Mouse (Mus musculus) lung, adult 18-20 months (tissue): ENCODE data around the gene Sertad1.
A peak's percentile ranks its signal among the peaks of the same experiment; 100 is the strongest.

Experiments used
- DNase-seq, 2 experiments: peaks; one replicate each; pipeline ENCODE4 v3.0.0; 2022; ENCODE audit warnings: mixed read lengths in 2 of 2

Gene Sertad1

DNA sequence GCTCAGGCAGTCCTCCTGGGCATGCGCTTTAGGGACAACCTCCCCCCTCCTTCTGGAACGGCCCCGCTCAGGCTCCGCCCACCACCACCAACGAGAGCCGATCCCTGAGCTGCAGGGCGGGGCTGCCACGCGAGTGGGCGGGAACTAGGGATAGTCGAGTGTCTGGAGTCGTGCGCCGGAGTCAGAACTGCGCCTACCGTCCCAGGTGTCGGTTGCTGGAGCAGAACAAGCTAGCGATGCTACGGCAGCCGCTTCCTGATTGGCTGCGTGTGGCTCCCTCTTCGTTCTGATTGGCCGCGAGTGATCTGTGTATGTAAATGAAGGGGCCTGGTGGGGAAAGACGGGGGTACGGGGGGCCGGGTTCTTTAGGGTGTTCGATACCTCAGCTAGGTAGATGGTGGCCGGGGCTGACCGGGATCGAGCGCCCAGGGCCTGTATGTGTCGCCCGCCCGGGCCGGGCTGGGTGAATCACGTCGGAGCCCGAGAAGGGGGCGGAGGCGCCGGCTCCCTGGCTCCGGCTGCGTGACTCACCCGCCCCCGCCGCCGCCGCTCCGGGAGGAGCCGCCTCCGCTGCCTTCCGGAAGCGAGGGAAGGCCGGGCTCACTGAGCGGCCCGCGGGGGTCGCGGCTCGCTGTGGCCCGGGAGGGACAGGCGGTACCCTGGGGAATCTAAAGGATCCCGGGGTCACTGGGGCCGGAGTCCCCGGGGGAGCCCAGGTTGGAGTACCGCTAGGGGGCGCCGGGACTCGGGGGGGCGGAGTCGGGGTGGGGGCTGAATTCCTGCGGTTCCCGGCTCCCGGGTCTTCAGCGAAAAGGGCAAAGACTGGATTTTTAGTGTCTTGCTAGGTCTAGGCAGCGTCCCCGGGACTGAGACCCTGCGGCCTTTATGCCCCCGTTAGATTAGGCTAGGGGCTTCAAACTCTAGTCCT, at the start of gene Sertad1:
Sertad1 (plus strand) TSS at position 141 of the 928 bp plus-strand sequence.
- peak; percentile 100 for DNase-seq

DNA sequence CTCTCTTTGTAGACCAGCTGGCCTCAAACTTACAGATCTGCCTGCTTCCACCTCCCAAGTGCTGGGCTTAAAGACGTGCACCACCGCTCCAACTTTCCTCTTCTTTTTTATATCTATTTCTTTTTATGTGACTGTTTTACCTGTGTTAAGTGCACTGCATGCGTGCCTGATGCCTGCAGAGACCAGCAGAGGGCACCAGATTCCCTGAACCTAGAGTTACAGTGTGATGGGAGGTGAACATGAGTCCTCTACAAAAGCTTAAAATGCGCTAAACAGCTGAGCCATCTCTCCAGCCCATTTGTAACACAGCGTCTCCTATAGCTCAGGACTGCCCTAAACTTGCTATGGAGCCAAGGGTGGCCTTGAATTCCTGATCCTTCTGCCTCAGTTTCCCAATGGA, 49.2 kb upstream of the Sertad1 start:
- peak in 1 of 2 experiments; percentile 17 for DNase-seq

DNA sequence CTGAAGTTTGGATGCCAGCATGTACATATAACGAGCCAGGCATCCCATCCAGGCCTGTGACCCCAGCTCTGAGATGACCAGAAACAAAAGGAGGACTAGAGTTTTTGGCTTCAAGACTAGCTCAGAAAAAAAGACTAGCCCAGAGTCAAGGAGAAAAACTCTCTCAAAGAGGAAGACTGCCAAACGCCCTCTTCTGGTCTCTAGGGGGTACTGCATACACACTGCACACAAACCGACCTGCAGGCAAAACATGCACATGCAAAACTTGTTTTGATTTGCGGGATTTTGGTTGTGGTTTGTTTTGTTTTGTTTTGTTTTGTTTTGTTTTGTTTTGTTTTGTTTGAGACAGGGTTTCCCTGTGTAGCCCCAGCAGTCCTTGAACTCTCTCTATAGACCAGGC, 46.7 kb upstream of the Sertad1 start:
- DNase-seq, result no peak

DNA sequence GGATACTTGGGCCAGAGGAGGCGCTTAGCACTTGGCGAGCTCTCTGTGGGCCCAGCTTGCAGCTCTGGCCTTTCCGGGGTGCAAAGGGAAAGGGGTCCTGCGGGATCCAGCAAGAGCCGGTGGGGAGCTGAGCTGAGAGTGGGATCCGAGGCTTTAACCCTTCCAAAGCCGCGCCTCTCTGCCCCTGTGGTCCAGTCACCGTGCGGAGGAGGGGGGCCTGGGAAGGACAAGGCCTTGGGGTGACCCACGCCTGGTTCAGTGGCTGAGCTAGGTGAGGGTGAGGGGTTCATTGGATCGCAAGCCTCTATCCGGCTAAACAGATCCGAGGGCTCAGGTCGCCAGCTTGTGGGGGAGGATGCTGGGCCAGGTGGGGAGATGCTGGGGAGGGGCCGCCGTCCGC, 40.7 kb upstream of the Sertad1 start:
- no peak for DNase-seq

DNA sequence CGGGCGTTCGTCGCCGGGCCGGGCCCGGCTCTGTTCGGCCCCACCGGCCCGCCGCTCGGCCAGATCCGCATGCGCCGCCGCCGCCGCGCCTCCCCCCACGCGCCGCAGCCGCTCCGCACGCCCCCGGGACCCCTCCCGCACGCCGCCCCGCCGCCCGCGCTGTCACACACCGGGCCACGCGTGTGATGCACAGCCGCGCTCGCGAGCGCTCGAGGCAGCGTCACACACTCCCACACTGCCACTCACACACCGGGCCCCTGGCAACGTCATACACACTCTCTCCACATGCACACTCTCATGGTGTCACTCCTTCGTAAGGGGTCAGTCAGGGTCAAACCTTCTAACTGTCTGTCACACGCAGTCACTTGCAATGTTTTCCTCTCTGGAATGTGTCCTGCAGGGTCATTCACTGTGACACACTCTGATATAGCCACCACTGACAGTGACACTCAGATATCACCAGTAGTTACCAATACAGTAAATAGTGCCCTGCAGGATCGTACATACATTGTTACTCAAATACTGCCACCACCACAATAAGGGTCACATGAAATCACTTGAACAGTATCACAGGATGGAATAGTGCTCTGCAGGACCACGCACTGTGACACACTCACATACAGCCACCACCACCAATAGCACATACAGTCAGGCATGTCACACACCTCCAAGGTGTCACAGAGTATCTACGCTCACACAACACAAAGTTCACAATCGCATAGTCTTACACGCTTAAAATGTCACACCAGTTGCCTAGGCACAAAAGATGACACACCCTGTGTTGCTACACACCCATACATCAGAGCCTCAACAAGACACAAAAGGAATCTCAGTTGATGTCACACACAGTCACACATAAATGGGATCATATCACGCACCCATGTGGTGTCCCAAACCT, 39.9 kb upstream of the Sertad1 start:
- peak in 1 of 2 experiments; percentile 39 for DNase-seq

DNA sequence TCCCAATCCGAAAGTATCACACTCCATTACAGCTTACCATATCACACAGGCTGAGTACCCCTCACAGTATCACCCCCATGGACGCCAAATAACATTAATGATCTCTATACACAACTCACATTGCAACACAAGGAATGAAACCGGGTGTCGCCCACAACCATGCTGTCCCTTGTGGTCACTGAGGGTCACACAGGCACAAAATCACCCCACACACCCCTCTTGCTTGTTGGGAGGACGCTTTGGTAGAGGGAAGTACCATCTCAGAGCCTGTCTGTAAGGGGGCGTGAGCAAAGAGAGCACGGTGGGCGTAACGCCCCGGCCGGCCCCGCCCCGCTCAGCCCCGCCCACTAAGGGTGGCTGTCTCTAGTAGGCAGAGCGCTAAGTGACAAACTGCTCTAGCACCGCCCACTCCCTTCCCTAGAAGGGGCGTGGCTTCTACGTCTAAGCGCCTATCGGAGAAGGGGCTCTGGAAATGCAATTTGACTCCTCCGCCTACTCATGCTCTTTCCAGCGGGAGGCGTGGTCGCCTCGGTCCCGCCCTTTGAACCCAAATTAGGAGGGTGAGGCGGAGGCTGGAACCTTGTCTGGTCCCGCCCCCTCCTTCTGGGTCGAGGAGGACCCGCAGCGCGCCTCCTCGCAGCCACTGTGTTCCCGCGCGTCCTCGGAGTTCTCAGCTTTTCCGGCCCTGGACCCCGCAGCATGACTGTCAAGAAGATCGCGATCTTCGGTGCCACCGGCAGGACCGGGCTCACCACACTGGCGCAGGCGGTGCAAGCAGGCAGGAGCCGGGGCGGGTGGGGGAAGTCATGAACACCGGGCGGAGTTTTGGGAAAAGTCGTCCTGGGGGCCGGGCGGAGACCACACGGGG, 39.1 kb upstream of the Sertad1 start, which contains the start of the genes Sptbn4 and Blvrb:
Sptbn4 (minus strand) TSS at position 268 of the 868 bp plus-strand sequence.
Blvrb (plus strand) TSS at position 560 of the 868 bp plus-strand sequence.
- peak; percentile 100 for DNase-seq

DNA sequence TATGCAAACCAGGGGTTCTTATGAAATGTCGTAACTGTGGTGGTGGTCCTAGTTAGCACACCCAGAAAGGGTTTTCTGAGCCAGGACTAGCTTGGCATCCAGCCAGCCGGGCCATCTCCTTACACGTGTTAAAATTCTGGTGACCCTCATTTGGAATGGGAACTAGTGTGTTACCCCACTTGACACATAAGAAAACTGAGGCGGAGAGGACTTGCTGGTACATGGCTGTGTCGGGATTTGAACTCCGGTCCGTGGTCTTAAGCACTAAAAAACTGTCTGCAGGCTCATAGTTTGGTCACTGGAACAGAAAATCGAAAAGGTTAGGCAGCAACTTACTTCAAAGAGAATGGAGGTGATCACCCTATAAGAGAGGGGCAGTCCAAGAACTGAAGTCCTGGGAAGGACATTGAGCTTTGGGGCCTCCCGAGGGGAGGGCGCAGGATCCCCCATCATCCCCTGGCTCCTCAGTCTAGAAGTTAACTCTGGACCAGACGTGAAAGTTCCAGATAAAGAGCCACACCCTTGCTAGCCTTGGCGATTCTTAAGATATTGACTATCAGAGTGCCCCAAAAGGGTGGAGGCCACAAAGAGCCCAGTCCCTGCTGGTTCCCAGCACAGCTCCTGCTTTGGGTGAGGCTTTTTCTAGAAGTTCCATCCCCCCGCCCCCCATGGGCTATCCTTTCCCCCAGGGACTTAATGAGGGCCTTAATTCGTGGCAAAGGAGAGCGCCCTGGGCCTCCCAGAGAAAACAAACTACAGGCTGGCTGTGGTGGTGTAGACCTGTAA, 38.1 kb upstream of the Sertad1 start:
- DNase-seq, result peak; percentile 18 to 30

DNA sequence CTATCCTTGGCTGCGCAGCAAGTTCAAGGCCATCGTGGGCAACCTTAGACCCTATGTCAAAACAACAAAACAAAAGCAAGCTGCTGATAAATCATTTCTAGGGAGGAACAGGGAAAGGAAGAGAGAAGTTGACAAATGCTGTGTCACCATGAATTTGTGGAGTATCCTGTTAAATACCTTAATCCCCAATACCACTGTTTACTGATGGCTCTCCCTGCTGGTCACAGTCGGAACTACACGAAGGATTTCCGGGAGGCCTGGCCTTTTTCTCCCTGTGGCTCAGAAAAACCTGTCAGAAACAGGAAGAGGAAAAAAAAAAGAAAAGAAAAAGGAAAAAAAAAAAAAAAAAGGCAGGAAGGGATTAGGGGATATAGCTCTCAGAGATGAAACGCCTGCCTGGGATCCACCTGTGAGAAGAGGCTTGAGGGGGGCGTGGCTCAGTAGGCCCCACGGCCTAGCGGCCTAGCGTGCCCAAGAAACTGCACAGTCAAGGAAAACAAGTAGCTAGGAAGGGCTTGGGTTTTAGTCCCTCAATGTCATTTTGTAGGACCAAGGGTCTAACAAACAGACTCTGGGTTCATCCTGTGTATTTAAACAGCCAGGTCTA, 37.4 kb upstream of the Sertad1 start:
- DNase-seq, result peak; percentile 72 to 80

DNA sequence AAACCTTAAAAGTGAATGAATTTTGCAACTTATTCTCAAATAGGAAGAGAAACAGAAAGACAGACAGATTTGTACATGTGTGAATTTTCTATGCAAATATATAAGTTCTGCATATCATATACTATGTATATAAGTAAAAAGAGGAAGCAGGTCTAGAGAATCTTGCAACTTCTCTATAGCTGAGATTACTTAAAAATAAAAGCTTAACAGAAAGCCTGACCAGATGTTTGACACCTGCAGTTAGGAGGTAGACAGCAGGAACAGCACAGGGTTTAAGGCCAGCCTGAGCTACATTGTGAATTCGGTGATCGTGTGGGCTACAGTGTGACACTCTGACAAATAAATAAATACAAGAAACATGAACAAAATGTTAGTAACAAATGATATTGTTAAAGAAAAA, 35.4 kb upstream of the Sertad1 start:
- no peak for DNase-seq

DNA sequence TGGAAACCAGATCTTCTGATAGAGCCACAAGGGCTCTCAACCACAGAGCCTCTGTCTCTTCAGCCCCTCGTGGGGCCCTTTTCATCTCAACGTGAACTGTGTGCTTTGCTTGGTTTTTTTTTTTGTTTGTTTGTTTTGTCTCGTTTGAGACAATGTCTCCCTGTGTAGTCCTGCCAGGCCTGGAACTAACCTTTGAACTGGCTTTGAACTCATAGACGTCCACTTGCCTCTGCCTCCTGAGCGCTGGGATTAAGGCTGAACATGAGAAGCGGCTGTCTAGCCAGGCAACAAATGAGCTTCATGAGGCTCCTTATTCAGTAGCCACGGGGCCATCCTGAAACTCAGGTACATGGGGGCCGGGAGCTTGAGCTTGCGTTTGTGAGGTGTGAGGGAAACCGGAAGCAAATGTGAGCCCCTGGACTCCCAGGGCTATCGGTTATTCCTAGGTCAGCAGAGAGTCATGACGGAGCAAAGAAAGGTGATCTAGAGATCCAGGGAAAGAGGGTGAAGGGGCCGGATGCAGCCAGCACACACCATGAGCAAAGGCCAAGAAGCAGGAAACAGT, 34.4 kb upstream of the Sertad1 start:
- no peak for DNase-seq

DNA sequence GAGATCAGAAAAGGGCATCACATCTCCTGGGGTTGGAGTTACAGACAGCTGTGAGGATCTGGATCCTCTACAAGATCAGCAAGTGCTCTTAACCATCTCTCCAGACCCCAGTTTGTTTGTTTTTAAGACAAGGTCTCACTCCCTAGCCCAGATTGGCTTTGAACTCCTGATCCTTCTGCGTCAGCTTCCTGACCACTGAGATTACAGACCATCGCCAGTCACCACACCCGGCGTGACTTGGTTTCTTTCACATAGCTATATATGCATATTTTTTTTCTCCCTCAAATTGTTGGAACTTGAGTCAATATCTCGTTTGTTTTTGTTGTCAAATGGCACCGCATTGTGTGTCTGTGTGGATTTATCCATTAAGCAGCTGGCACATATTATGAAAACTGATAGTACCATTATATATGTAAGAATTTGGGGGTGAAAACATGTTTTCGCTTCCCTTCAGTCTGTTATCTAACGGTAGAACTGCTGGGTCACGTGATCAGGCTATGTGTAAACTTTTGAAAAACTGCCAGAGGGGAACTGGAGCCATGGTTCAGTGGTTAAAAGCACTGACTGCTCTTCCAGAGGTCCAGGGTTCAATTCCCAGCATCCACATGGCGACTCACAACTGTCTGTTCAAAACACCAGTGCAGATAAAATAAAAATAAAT, 32.1 kb upstream of the Sertad1 start:
- no peak for DNase-seq

DNA sequence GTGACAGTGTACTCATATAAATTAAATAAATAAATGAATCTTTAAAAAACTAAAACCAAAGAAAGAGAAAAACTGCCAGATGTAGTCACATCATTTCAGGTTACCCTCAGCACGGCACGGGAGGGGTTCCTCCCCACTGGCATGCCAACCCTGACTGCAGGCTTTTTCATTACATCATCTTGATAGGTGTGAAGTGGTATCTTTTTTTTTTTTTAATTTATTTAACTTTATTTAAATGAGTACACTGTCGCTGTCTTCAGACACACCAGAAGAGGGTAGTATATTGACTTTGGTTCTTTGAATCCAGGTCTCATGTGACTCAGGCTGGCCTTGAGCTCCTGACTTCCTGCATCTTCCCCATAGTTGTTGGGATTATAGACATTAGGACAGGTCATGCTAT, 31.4 kb upstream of the Sertad1 start:
- DNase-seq, result no peak

DNA sequence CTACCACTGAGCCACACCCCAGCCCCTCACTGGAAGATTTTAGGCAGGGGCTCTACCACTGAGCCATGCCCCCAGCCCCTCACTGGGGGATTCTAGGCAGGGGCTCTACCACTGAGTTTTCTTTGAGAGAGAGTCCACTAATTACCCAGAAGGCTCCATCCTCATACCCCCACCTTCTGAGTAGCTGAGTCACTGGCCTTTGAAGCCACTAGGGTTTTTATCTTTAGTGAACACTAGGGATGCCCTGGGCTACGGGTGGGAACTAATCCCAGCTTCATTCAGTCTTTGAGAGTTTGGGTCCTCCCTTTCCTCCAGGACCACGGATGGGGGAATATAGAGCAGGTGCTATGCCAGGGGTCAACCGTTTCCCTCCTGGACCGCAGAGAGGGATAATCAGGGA, 28.1 kb upstream of the Sertad1 start:
- DNase-seq, result no peak

DNA sequence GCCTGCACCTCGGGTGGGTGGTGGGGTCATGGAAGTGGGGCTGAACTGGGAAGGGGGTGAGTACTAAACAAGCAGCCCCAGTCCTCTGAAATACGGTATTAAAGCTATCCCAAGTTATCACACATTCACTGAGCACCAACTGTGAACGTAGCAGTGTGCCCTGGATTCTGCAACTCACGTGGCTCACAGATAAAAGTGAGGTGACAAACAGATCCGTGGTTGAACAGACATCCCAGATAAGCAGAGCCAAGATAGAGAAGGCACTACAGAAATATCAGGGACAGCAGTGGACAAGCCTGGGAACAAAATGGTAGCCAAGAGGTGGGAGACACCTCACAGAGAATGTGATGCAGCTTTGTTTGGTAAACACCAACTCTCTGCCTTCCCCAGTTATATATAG, 27.1 kb upstream of the Sertad1 start:
- DNase-seq, result no peak

DNA sequence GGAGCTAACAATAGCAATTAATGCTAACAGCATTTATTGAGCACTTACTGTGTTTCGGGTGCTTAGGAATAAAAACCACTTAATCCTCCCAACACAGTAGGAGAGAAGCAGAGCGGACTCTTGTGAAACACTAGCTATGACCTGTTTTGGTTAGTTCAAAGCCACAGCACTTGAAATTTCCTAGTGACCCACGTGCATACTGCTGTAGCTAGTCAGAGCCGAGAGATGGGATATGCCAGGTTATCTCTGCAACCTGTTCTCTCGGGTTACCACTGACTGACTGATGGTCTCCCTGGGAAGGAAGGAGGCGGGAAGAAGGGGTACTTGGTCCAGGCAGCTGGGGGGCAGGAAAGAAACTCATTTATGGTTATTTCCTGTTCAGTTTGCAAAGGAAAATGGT, 26.2 kb upstream of the Sertad1 start:
- DNase-seq, result no peak

DNA sequence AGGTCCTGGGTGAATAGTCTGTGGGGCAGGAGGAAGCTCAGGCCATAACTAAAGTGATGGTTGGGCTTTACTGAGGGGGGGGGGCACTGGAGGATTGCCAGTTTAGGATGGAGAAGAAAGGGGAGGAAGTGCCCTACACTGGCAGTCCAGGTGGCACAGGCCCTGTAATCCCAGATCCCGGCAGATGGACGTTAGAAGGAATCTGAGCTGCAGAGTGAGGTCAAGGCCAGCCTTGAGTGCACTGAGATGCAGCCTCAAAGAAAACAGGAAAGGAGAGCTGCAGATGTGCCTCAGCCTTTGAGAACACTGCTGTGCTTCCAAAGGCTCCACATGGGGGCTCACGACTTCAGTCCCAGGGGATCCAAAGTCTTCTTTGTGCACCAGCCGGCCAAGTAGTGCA, 19.1 kb upstream of the Sertad1 start:
- DNase-seq, result no peak

DNA sequence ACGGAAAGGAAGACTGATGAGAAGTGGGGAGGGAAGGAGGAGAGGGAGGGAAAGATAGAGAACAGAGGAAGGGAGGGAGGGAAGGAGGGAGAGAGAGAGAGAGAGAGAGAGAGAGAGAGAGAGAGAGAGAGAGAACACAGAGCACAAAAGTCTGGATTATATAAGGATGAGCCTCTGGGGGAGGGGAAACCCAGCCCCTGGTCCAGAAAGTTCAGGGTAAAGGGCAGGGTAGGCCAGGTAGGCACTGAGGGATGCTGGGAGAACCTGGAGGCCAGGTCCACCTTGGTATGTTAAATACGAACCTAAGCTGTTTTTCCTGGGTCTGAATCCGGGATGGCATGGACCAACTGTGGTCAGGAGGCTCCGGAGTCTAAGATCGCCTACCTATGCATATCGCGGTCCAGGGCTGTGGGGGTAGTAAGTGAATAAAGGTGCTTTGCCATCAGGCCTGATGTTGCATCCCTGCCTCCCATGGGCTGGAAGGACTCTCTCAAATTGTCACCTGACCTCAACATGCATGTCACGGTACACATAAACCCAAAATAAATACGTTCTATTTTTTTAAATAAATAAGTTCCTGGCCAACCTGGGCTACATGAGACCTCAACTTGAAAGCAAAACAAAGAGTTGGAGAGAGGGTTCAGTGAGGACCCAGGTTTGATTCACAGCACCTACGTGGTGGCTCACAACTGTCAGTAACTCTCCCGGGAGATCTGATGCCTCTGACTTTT, 15.2 kb upstream of the Sertad1 start:
- DNase-seq, result no peak

DNA sequence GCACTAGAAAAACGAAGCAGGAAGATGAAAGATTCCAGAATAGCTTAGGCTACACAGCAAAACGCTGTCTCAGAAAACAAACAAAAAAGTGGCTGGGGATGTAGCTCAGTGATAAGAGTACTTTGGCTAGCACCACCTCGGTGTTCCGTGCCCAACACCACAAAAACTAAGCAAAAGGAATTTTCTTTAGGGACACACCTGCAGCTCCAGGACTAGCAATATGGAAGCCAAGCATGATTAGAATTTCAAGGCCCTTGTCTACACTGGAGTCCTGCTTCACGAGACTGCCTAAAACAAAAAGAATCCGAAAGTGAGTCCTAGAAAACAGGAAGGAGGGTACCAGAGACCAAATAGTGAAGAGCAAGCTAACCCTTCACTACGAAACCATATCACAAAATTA, 14.1 kb upstream of the Sertad1 start:
- DNase-seq, result no peak

DNA sequence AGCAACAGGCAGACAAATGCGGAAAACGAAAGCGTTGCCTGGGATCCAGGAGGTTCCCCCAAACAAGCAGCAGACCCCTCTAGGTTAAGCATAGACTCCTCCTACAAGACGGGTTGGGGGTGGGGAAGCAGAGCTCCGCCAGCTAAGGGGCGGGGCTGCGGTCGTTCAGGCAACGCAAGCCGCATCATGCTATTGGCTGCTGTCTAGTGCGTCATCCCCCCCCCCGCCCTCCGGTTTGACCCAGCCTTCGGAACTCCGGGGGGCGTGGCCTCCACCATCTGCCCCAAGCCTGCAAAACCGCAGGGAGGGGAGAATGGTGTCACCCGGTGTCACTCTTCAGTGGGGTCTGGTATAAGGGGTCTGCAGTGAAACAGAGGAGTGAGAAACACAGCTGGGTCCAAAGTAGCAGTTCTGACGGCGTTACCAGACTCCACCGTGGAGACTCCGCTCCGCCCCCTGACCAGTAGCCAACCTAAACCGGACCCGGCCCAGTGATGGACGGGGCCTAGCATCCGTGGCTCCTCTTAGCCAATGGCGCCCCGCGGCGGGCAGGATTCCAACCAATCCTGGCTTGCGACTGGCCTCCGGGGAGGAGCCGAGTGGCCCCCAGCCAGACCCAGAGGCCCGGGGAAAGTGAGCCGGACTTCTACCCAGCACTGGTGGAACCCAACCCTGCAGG, 13.4 kb upstream of the Sertad1 start, which contains the start of gene Sertad3:
Sertad3 (plus strand) TSS at position 613 of the 679 bp plus-strand sequence.
- peak; percentile 99 for DNase-seq
